Mouse (Mus musculus) midbrain, postnatal 0 days (tissue): Measurements from ENCODE around the gene Ubxn6. TPM values are rescaled to one million over a fixed set of nuclear protein-coding genes. Genes with fewer than 3 reads are reported as not detected.
A peak's percentile ranks its signal among the peaks of the same experiment; 100 is the strongest.

Source experiments
- ATAC-seq: fragments of 200-750 bp; cut with Nextera tagmentation; 2 replicates; pipeline ENCODE4 v1.8.0; 2017; ENCODE audit warnings: moderate number of reproducible peaks, mild to moderate bottlenecking, moderate TSS enrichment, moderate library complexity; ENCODE audit not compliant: low FRiP score
- DNase-seq: peaks from one replicate; pipeline ENCODE4 v3.0.0-alpha.2; 2015; ENCODE audit warnings: low spot score
- H3K27ac ChIP-seq: fragments of 300-500 bp; sonication (generic); 2 replicates; pipeline ENCODE4 v1.5.1; 2014; ENCODE audit warnings: low read depth, mild to moderate bottlenecking, low read length, mixed read lengths
- H3K27me3 ChIP-seq: fragments of 300-500 bp; sonication (generic); 2 replicates; pipeline ENCODE4 v1.6.1; 2014; ENCODE audit warnings: low read length, control low read depth, mixed read lengths; ENCODE audit not compliant: insufficient read depth
- H3K36me3 ChIP-seq: fragments of 300-500 bp; sonication (generic); 2 replicates; pipeline ENCODE4 v1.6.1; 2014; ENCODE audit warnings: low read length, control low read depth, mixed read lengths; ENCODE audit not compliant: insufficient read depth
- H3K4me1 ChIP-seq: fragments of 300-500 bp; sonication (generic); 2 replicates; pipeline ENCODE4 v1.6.1; 2014; ENCODE audit warnings: mild to moderate bottlenecking, control low read depth, antibody characterized with exemption, low read length, mixed read lengths; ENCODE audit not compliant: insufficient read depth
- H3K4me2 ChIP-seq: fragments of 300-500 bp; sonication (generic); 2 replicates; pipeline ENCODE4 v1.6.1; 2014; ENCODE audit warnings: low read depth, mild to moderate bottlenecking, low read length, mixed read lengths; ENCODE audit not compliant: poor library complexity, severe bottlenecking
- H3K4me3 ChIP-seq: fragments of 300-500 bp; sonication (generic); 2 replicates; pipeline ENCODE4 v1.5.1; 2014; ENCODE audit warnings: low read depth, mild to moderate bottlenecking, low read length, moderate library complexity
- H3K9ac ChIP-seq: fragments of 300-500 bp; sonication (generic); replicated peaks from 2 replicates; pipeline ENCODE4 v1.6.1; 2014; ENCODE audit warnings: mild to moderate bottlenecking, low read length, moderate library complexity, mixed read lengths; ENCODE audit not compliant: poor library complexity, severe bottlenecking
- H3K9me3 ChIP-seq: fragments of 300-500 bp; sonication (generic); 2 replicates; pipeline ENCODE4 v1.6.1; 2016; ENCODE audit warnings: low read length, control low read depth
- CTCF ChIP-seq: IDR thresholded peaks from 2 replicates; pipeline ENCODE4 v1.5.1; 2016; ENCODE audit warnings: antibody characterized with exemption, mild to moderate bottlenecking
- WGBS: fragments of 180-500 bp; shearing (Covaris S2); extraction: QIAGEN DNeasy Blood & Tissue Kit; methylation state at CpG from one replicate; pipeline ENCODE4 v1.1.7; 2014; 5-methylcytosine and 5-hydroxymethylcytosine counted together
- polyA plus RNA-seq: library from polyadenylated mRNA; unstranded; fragments of >200 nt; fragmentation: Nextera tagmentation; extraction: Ambion mirVana; gene quantifications from 2 replicates; pipeline ENCODE4 v1.2.1, GENCODE M21; 2015
- total RNA-seq: library from RNA; depleted of rRNA; stranded (reverse); fragments of >200 nt; gene quantifications from 2 replicates; pipeline ENCODE4 v1.2.3, GENCODE M21; 2014; rRNA removed

Gene Ubxn6
- 76.9 and 123 TPM in 2 replicates for total RNA-seq
- polyA plus RNA-seq = 84.8 and 89.9 TPM in 2 replicates

DNA sequence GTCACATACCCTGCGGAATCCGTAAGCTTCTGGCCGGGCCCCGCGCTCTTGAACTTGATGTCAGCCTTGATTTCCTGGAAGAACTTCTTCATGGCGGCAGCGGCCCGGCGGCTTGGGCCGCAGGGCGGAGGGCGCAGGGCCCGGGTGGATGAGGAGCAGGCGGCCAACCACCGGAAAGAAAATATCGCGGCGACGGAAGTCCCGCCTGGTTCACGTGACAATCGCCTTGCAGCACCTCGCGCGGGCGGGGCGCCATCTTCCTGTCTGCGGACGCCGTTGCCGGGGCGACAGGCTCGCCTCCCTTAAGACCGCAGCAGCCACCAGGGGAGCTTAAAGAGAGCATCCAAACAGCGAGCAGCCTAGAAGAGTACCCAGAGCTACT is at the start of gene Ubxn6:
TSS of gene Ubxn6 (minus strand) at position 202 of the 382 bp plus-strand sequence.
- Histone ChIP-seq H3K4me1 (peaks cover 10% of the 10 kb centered on the region; the same call in 1 of the 2 replicates), H3K4me2 (peak within 1 kb of the TSS; percentile 91), H3K4me3 (peak within 1 kb of the TSS; percentile 79), H3K27me3 (no peaks in the 10 kb centered on the region), H3K9ac (peak within 1 kb of the TSS; percentile 94), H3K9me3 (no peaks in the 10 kb centered on the region), H3K27ac (peak within 1 kb of the TSS; percentile 86), H3K36me3 (peaks cover 26% of the 10 kb centered on the region)
- peak; percentile 71 for TF ChIP-seq CTCF
- DNase-seq (peak; percentile 98), ATAC-seq (peak; percentile 68)
- under 1% methylated on average over 34 of the region's 35 CpGs for WGBS

DNA sequence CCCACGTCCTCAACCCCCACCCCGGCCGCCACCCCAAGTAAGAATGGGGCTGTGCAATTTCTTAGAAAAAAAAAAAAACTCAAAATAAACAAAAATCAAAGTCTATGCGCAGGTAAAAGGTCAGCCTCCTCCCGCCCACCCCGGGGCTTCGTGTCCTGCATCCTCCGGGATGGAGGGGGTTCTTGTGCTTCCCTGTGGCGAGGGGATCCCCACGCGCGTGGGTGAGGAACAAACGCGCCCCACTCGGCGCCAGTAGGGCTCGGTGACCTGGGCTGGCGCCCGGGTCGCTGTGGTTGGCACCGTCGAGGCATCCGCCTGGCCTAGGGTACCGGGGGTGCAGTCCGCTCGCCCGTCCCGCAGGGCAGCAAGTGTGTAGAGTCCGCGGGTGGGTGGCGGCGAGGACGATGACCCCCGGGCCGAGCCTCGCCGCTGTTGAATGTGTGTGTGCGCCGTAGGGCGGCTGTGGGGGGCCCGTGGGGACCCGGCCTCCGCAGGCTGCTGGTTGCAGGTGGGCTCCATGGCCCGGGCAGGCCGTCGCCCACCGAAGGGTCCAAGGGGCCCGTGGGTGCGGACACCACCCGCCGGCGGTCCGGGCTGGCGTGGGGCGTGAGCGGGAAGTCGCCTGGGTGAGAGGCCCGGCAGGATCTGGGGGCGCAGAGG is 49.0 kb upstream of the Ubxn6 start:
- no peak overlapping the region for H3K27ac ChIP-seq
- H3K27me3 ChIP-seq = peaks cover 30% of the 10 kb centered on the region
- no peak overlapping the region for H3K4me3 ChIP-seq
- H3K4me1 ChIP-seq = peaks cover 4% of the 10 kb centered on the region; the same call in 1 of the 2 replicates
- TF ChIP-seq CTCF = no peak
- no peak for DNase-seq
- peaks cover 43% of the 10 kb centered on the region for H3K36me3 ChIP-seq
- peak overlapping the region; percentile 22 for H3K4me2 ChIP-seq
- WGBS = 52% methylated on average over 55 of the region's 59 CpGs
- H3K9me3 ChIP-seq = peaks cover 6% of the 10 kb centered on the region; the same call in 1 of the 2 replicates
- peak; percentile 31; the same call in 1 of the 2 replicates for ATAC-seq
- H3K9ac ChIP-seq = no peak overlapping the region

DNA sequence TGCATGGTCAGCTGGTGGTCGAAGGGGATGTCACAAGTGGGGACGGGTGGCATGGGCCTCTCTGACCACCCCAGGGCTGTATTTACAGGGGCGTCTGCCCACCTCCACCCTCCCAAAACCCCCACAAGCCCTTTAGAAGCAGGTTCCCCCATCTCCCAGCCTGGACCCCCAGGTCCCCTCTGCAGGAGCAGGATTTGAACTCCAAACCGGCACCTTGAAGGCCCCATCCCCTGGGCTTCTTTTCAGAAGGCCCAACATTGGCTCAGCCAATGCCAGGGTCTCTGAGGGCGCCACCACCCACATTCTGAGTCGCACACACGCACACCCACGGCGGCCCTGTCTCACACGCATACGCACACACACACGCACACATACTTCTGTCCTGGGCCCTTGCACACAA is 48.3 kb upstream of the Ubxn6 start:
- no peak overlapping the region for H3K4me2 ChIP-seq
- TF ChIP-seq CTCF = no peak
- no peak overlapping the region for H3K4me3 ChIP-seq
- H3K9me3 ChIP-seq = peaks cover 6% of the 10 kb centered on the region; the same call in 1 of the 2 replicates
- WGBS = 90% methylated on average over 12 of the region's 12 CpGs
- H3K27ac ChIP-seq = no peak overlapping the region
- DNase-seq (no peak), ATAC-seq (no peak)
- H3K4me1 ChIP-seq = peaks cover 4% of the 10 kb centered on the region; the same call in 1 of the 2 replicates
- peaks cover 39% of the 10 kb centered on the region for H3K36me3 ChIP-seq
- peaks cover 36% of the 10 kb centered on the region for H3K27me3 ChIP-seq
- H3K9ac ChIP-seq = no peak overlapping the region

DNA sequence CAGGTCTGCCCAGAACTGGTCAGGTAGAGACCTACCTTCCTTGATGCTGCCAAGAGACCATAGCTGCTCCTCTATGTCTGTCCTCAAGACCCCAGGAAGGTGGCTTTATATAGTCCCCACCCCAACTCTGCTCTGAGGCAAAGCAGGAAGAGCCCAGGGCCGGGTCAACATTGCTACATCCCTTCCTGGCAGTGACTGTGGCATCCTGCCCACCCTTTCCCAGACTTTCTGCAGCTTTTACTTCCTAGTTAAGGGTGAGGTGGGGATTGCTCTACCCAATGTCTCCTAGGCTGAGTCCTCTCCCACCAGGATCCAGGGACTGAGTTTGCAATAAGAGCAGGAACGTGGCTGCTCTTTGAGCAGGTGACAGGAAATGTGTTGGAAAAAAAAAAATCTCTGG is 47.0 kb upstream of the Ubxn6 start, which contains the start of gene Lrg1:
TSS of gene Lrg1 (minus strand) at position 176 of the 400 bp plus-strand sequence.
- Histone ChIP-seq H3K36me3 (peaks cover 26% of the 10 kb centered on the region), H3K9me3 (peaks cover 6% of the 10 kb centered on the region; the same call in 1 of the 2 replicates), H3K4me1 (peaks cover 4% of the 10 kb centered on the region; the same call in 1 of the 2 replicates), H3K4me3 (no peak within 1 kb of the TSS), H3K27me3 (peaks cover 38% of the 10 kb centered on the region), H3K27ac (no peak within 1 kb of the TSS), H3K4me2 (no peak within 1 kb of the TSS), H3K9ac (no peak within 1 kb of the TSS)
- no peak for TF ChIP-seq CTCF
- WGBS = 53% methylated on average over 2 of the region's 2 CpGs
- ATAC-seq = no peak
- no peak for DNase-seq

DNA sequence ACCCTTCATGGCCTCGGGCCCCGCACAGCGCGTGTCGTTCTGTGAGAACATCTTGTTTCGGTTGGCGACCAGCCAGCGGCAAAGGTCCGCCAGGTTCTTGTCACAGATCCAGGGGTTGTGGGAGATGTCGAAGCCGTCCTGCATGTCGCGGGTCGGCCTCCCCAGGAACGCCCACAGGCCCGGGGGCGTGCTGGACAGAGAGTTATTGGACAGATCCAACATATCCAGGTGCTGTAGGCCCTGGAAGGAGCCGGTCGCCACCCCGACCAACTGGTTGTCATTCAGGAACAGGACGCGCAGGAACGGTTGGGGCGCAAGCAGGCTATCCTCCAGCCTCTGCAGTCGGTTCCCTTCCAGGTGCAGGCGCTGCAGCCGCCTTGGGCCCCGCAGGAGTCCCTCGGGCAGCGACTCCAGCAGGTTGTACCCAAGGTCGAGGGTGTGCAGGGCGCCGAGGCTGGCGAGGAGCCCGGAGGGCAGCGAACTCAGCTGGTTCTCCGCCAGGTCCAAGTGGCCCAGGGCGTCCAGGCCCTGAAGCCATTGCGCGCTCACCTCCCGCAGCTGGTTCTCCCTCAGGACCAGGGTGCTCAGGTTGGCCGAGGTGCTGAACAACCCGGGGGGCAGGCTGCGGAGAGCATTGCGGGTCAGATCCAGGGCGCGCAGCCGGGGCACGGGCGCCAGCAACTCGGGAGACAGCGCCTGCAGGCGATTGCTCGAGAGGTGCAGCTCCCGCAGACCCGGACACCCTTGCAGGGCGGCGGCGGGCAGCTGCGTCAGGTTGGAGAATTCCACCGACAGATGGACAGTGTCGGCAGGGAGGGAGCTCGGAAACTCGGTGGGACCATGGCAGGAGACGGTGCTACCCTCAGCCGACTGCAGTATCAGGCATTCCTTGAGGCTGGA is 45.4 kb upstream of the Ubxn6 start:
- ATAC-seq (no peak), DNase-seq (no peak)
- Histone ChIP-seq H3K4me2 (0 out of 2 replicates have a peak overlapping the region, but pooled peaks have one; percentile 15), H3K27ac (no peak overlapping the region), H3K36me3 (peaks cover 14% of the 10 kb centered on the region), H3K4me3 (peak overlapping the region; percentile 5; the same call in 1 of the 2 replicates), H3K9ac (no peak overlapping the region), H3K9me3 (peaks cover 6% of the 10 kb centered on the region; the same call in 1 of the 2 replicates), H3K27me3 (peaks cover 38% of the 10 kb centered on the region), H3K4me1 (peaks cover 4% of the 10 kb centered on the region; the same call in 1 of the 2 replicates)
- WGBS = 7% methylated on average over 66 of the region's 66 CpGs
- TF ChIP-seq CTCF = no peak
